Mouse (Mus musculus): ENCODE data around the gene Rpl13. TPM values are rescaled to one million over a fixed set of nuclear protein-coding genes. Genes with fewer than 3 reads are reported as not detected.

Gene Rpl13
- polyA plus RNA-seq, 1 experiment = 1,500 TPM

DNA sequence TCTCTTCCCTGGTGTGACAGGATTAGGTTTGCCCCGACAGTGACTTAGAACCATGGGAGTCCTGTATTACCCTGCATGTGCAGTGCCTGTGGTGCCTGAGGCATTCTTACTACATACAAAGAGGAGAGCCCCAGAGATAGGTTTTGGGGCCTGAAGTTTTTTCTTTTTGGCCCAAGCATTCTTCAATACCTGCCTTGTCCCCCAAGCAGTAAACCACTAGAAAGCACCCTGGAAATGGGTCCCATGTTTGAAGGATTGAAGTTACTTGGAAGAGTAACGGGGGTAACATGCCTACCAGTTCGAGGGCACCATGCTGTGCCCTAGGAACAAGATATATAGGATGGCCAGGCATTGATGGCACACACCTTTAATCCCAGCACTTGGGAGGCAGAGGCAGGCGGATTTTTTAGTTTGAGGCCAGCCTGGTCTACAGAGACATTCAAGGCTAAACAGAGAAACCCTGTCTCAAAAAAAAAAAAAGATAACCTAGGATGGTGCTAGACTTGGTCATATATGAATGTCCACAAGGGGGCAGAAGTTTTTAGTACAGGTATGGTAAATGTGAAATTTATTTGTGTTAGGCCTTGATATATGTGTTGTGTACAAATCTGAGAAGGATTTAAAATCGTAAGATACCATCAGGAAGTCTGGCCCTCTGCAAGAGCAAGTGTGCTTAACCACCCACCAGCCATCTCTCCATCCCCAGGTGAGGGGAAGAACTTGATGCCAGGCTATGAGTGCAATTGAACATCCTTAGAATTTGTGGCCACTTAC is 3.6 kb downstream of the Rpl13 start:
- DNase-seq = no peak
- TF ChIP-seq CTCF (IDR thresholded peaks at IDR 0.05; ENCODE audit: insufficient read depth, low read length) = no peak
- TF ChIP-seq POLR2A (IDR thresholded peaks at IDR 0.05; ENCODE audit: borderline replicate concordance, extremely low read depth, low read depth, low read length) = no peak
- 67% methylated on average over 5 of the region's 5 CpGs for WGBS

DNA sequence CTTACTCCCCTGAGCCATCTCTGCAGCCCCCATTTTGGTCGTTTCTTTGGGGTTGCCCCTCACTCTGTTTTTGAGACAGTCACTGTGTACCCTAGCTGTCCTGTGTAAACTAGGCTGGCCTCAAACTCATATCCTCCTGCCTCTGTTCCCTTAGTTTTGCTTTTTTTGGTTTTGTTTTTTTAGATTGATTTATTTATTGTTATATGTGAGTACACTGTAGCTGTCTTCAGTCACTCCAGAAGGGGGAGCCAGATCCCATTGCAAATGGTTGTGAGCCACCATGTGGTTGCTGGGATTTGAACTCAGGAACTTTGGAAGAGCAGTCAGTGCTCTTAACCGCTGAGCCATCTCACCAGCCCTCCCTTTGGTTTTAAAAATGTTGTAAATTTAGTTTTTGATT is 4.4 kb downstream of the Rpl13 start:
- no peak for DNase-seq
- H3K4me1 ChIP-seq (ENCODE audit: control insufficient read depth, insufficient read depth, low read length) = peaks cover 7% of the 10 kb centered on the region
- TF ChIP-seq POLR2A (IDR thresholded peaks at IDR 0.05; ENCODE audit: borderline replicate concordance, extremely low read depth, low read depth, low read length) = no peak
- no peak for TF ChIP-seq CTCF (IDR thresholded peaks at IDR 0.05; ENCODE audit: insufficient read depth, low read length)
- H3K4me3 ChIP-seq (replicated peaks; ENCODE audit: extremely low read depth, low read depth, low read length) = no peak overlapping the region
- WGBS = 50% methylated on average over 2 of the region's 2 CpGs

More for the DNA sequence above, 3.6 kb downstream of the Rpl13 start:
- Histone ChIP-seq H3K4me3 (replicated peaks; ENCODE audit: extremely low read depth, low read depth, low read length) (no peak overlapping the region), H3K4me1 (ENCODE audit: control insufficient read depth, insufficient read depth, low read length) (peaks cover 7% of the 10 kb centered on the region)

DNA sequence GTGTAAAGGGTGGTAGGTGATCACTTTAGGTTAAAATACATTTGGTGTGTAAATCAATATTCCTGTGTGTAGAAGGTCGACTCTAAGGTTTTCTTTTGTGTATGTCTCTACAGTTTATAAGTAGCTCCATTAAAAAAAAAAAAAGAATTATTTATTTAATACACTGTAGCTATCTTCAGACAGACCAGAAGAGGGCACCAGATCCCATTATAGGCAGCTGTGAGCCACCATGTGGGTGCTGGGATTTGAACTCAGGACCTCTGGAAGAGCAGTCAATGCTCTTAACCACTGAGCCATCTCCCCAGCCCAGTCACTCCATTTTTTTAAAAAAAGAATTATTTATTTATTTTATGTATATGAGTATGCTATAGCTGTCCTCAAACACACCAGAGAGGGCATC is 5.9 kb downstream of the Rpl13 start:
- TF ChIP-seq POLR2A (IDR thresholded peaks at IDR 0.05; ENCODE audit: borderline replicate concordance, extremely low read depth, low read depth, low read length) (no peak), CTCF (IDR thresholded peaks at IDR 0.05; ENCODE audit: insufficient read depth, low read length) (no peak)
- WGBS = 39% methylated on average over 1 of the region's 1 CpGs
- H3K4me3 ChIP-seq (replicated peaks; ENCODE audit: extremely low read depth, low read depth, low read length) = no peak overlapping the region
- H3K4me1 ChIP-seq (ENCODE audit: control insufficient read depth, insufficient read depth, low read length) = peaks cover 6% of the 10 kb centered on the region
- DNase-seq = no peak

DNA sequence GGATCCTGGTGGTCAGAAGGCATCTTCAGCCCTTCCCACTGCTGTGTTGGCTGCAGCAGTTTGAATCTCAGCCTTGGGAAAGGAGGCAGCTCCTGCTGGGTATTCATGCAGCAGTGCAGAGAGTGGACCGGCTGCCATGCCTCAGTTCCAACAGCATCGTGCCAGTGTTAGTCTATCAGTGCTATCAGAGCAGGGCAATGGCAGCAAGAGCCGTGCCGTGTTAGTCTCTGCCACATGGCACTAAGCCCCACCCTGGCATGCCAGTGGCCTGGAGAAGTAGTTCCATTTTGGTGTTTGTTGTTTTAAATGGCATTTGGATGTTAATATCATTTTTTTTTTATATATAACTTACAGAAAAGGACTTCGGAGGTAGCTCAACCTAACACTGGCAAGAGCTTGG is 6.8 kb downstream of the Rpl13 start:
- Histone ChIP-seq H3K4me3 (replicated peaks; ENCODE audit: extremely low read depth, low read depth, low read length) (no peak overlapping the region), H3K4me1 (ENCODE audit: control insufficient read depth, insufficient read depth, low read length) (peaks cover under 1% of the 10 kb centered on the region; the same call in 1 of the 2 replicates)
- 76% methylated on average over 5 of the region's 5 CpGs for WGBS
- TF ChIP-seq CTCF (IDR thresholded peaks at IDR 0.05; ENCODE audit: insufficient read depth, low read length) (no peak), POLR2A (IDR thresholded peaks at IDR 0.05; ENCODE audit: borderline replicate concordance, extremely low read depth, low read depth, low read length) (no peak)
- DNase-seq = no peak

DNA sequence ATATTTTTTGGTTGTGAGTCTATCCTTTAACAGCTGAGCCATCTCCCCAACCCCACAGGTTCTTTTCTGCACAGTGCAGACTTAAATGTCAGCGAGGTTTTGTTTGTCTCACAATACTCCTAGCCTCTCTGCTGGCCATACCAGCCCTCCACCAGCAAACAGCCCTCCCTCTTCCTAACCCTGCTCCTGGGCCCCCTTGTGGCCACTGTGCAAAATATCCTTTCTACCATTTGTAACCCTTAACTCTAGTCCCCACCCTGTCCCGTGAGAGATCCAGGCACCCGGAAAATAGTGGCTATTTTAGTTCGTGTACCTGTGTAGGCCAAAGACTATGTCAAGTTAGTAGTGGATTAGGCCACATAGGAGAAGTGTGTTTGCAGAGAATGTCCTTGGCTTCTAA is 8.5 kb downstream of the Rpl13 start:
- peak; percentile 50 for DNase-seq
- TF ChIP-seq POLR2A (IDR thresholded peaks at IDR 0.05; ENCODE audit: borderline replicate concordance, extremely low read depth, low read depth, low read length) = no peak
- peak; percentile 75 for TF ChIP-seq CTCF (IDR thresholded peaks at IDR 0.05; ENCODE audit: insufficient read depth, low read length)
- H3K4me1 ChIP-seq (ENCODE audit: control insufficient read depth, insufficient read depth, low read length) = peaks cover 3% of the 10 kb centered on the region; the same call in 1 of the 2 replicates
- 4% methylated on average over 4 of the region's 4 CpGs for WGBS
- no peak overlapping the region for H3K4me3 ChIP-seq (replicated peaks; ENCODE audit: extremely low read depth, low read depth, low read length)

DNA sequence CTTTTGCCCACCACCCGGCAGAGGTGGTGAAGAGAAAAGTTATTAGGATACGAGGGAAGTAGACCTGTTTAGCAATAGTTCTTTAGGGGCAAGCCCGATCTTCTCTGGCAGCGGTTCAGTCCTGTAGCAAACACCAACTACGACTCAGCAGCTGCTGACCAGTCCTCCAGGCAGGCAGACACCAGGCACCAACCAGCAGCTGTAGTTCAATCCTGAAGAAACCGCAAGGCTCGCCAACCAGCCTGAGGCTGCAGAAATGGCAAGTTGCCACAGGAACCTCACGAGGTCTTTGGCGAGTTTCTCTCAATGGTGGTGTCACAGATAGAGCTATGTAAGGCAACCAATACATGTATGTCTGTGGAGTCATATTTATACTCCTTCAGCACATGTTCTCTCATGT is 10.7 kb downstream of the Rpl13 start:
- H3K4me1 ChIP-seq (ENCODE audit: control insufficient read depth, insufficient read depth, low read length) = peaks cover 11% of the 10 kb centered on the region
- DNase-seq = no peak
- TF ChIP-seq POLR2A (IDR thresholded peaks at IDR 0.05; ENCODE audit: borderline replicate concordance, extremely low read depth, low read depth, low read length) (no peak), CTCF (IDR thresholded peaks at IDR 0.05; ENCODE audit: insufficient read depth, low read length) (no peak)
- H3K4me3 ChIP-seq (replicated peaks; ENCODE audit: extremely low read depth, low read depth, low read length) = no peak overlapping the region
- 60% methylated on average over 9 of the region's 9 CpGs for WGBS

DNA sequence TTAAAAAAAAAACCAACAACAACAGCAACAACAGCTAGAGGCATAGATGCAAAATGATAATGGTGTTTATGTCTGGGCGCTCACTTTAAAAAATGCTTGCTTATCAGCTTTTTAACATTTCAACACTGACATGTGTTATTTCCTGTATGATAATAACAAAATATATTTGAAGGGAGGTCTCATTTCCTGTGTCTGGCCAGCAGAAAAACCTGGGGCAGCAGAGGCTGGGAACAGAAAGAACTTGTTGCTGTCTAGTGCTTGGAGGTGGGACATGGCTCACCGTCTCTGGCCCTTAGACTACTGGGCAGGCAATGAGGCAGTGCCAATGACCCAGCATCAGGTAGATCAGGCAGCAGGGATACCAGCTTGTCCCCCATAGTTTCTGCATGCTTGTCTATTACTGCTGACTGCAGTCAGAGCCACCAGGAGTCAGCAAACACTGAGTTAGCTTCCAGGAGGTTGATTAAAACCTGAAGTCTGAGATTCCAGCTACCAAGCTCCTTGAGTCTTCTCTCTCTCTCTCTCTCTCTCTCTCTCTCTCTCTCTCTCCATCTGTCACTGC is 11.8 kb downstream of the Rpl13 start:
- 21% methylated on average over 2 of the region's 2 CpGs for whole genome bisulfite sequencing
- DNase-seq = no peak
- Histone ChIP-seq H3K4me1 (ENCODE audit: control insufficient read depth, insufficient read depth, low read length) (peaks cover 11% of the 10 kb centered on the region), H3K4me3 (replicated peaks; ENCODE audit: extremely low read depth, low read depth, low read length) (no peak overlapping the region)
- TF ChIP-seq POLR2A (IDR thresholded peaks at IDR 0.05; ENCODE audit: borderline replicate concordance, extremely low read depth, low read depth, low read length) (no peak), CTCF (IDR thresholded peaks at IDR 0.05; ENCODE audit: insufficient read depth, low read length) (no peak)

DNA sequence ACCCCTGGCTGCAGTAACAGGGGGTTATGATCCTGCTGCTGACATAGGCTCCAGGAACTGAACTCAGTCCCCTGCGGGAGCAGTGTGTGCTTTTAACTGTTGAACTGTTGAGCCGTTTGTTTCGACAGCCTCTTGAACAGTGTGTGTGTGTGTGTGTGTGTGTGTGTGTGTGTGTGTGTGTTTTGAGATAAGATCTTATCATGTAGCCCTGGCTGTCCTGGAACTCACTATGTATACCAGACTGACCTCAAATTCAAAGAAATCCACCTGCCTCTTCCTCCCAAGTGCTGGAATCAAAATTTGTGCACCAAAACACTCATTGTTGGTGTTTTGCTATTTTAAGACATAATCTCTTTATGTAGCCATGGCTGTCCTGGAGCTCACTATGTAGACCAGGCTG is 12.5 kb downstream of the Rpl13 start:
- DNase-seq = no peak
- H3K4me1 ChIP-seq (ENCODE audit: control insufficient read depth, insufficient read depth, low read length) = peaks cover 11% of the 10 kb centered on the region
- no peak for TF ChIP-seq POLR2A (IDR thresholded peaks at IDR 0.05; ENCODE audit: borderline replicate concordance, extremely low read depth, low read depth, low read length)
- WGBS = 16% methylated on average over 3 of the region's 3 CpGs
- H3K4me3 ChIP-seq (replicated peaks; ENCODE audit: extremely low read depth, low read depth, low read length) = no peak overlapping the region

DNA sequence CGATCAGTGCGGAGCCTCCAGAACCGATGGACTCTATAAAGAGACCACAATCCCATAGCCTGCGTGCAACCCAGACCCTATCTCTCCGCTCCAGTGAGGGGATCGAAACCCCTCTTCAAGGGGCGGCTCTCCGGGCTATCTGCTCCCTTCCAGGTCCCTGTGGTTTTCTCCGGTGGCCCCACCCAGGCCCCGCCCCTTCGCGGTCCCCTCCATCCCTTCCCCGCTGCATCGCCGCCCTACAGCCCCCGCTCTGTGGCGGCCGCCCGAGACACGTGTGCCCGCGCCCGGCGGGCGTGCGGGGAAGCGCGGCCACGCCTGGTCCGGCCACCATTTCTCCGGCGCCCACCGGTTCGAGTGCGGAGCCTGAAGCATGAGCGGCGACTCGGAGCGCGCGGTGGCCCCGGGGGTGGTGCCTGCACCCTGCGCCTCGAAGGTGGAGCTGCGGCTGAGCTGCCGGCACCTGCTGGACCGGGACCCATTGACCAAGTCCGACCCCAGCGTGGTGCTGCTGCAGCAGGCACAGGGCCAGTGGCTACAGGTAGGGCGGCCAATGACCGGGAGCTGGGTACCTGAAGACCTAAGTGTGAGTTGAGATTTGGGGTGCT is 15.1 kb downstream of the Rpl13 start, which contains the start of gene Cpne7:
Gene Cpne7, plus strand, starts transcription at position 248 of the 605 bp plus-strand sequence.
- under 1% methylated on average over 51 of the region's 51 CpGs for WGBS
- no peak for DNase-seq
- TF ChIP-seq POLR2A (IDR thresholded peaks at IDR 0.05; ENCODE audit: borderline replicate concordance, extremely low read depth, low read depth, low read length) = no peak
- no peak for TF ChIP-seq CTCF (IDR thresholded peaks at IDR 0.05; ENCODE audit: insufficient read depth, low read length)
- peak within 1 kb of the TSS; percentile 33 for H3K4me3 ChIP-seq (replicated peaks; ENCODE audit: extremely low read depth, low read depth, low read length)
- H3K4me1 ChIP-seq (ENCODE audit: control insufficient read depth, insufficient read depth, low read length) = peaks cover 11% of the 10 kb centered on the region

Measured in lung, adult 2 months (tissue).